Mouse (Mus musculus): ENCODE results near the gene Npffr2. TPM values are rescaled to one million over a fixed set of nuclear protein-coding genes. Genes with fewer than 3 reads are reported as not detected.

Gene Npffr2
- total and polyA plus RNA-seq, 3 experiments = not detected

Other genes starting within 250 kb of the Npffr2 start
- 10 to 100 TPM in 1 of 2 experiments, under 1 TPM in 1; 0.31 to 19.9 TPM for gene Gc, start 69.5 kb upstream of the Npffr2 start, total RNA-seq (2021)
- gene Gc, start 69.5 kb upstream of the Npffr2 start, polyA plus RNA-seq (2012; rRNA removed) = 0.44 TPM in 1 of 2 replicates, not detected in the other